Mouse (Mus musculus) spleen, adult 2 months (tissue): ENCODE results near the gene Asb15. TPM values are rescaled to one million over a fixed set of nuclear protein-coding genes. Genes with fewer than 3 reads are reported as not detected.

Experiments
- DNase-seq, 2 experiments: peaks; one replicate each; pipeline versions ENCODE4 v3.0.0 to v3.0.0-alpha.2; 2012 to 2021; ENCODE audit warnings: low spot score in 2 of 2, low read depth in 1 of 2
- H3K27ac ChIP-seq: fragments of 200-500 bp; 2 replicates; pipeline ENCODE4 v1.5.1; 2012; ENCODE audit warnings: low read length, inconsistent platforms; ENCODE audit not compliant: insufficient read depth
- H3K27me3 ChIP-seq: fragments of 200-500 bp; 2 replicates; pipeline ENCODE4 v1.6.1; 2012; ENCODE audit warnings: mild to moderate bottlenecking, moderate library complexity, low read length, inconsistent platforms; ENCODE audit not compliant: control insufficient read depth, insufficient read depth
- H3K36me3 ChIP-seq: fragments of 200-500 bp; 2 replicates; pipeline ENCODE4 v1.6.1; 2012; ENCODE audit warnings: mild to moderate bottlenecking, low read length, inconsistent platforms; ENCODE audit not compliant: control insufficient read depth, insufficient read depth
- H3K4me1 ChIP-seq: fragments of 200-500 bp; 2 replicates; pipeline ENCODE4 v1.6.1; 2011; ENCODE audit warnings: inconsistent platforms; ENCODE audit not compliant: control insufficient read depth, insufficient read depth, insufficient read length
- H3K4me3 ChIP-seq: fragments of 200-500 bp; 2 replicates; pipeline ENCODE4 v1.5.1; 2011; ENCODE audit warnings: mild to moderate bottlenecking, inconsistent platforms; ENCODE audit not compliant: insufficient read depth, insufficient read length; ENCODE audit errors: extremely low read depth
- CTCF ChIP-seq: fragments of 200-500 bp; IDR thresholded peaks from 2 replicates; pipeline ENCODE4 v1.5.1; 2011; ENCODE audit warnings: mild to moderate bottlenecking, inconsistent platforms; ENCODE audit not compliant: insufficient read depth, insufficient read length, insufficient replicate concordance; ENCODE audit errors: extremely low read depth
- POLR2A ChIP-seq: fragments of 200-500 bp; IDR thresholded peaks from 2 replicates; pipeline ENCODE4 v1.6.1; 2011; ENCODE audit warnings: low read depth, low read length, inconsistent platforms
- WGBS: fragments of 180-500 bp; shearing (Covaris S2); methylation state at CpG from one replicate; pipeline ENCODE4 v1.1.7; 2018; 5-methylcytosine and 5-hydroxymethylcytosine counted together
- polyA plus RNA-seq: library from polyadenylated mRNA; depleted of rRNA; stranded (reverse); fragments of >200 nt; gene quantifications from 2 replicates; pipeline ENCODE4 v1.2.3, GENCODE M21; 2012; rRNA removed

Gene Asb15
- polyA plus RNA-seq = 0.01 TPM in 1 of 2 replicates, not detected in the other

DNA sequence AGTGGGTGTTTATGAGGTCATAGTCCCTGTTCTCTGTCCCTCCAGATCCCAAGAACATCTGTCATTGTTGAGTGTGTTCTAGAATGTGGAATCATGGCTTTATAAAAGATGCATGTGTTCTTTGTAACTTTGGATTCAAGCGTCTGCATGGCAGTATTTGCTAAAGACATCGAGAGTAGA, at the start of gene Asb15:
Asb15 (plus strand) TSS at position 81 of the 180 bp plus-strand sequence.
- H3K36me3 ChIP-seq = no peaks in the 10 kb centered on the region
- peaks cover 6% of the 10 kb centered on the region; the same call in 1 of the 2 replicates for H3K4me1 ChIP-seq
- H3K4me3 ChIP-seq = peak within 1 kb of the TSS; percentile 89
- TF ChIP-seq CTCF (no peak), POLR2A (no peak)
- no peak for DNase-seq
- peak within 1 kb of the TSS; percentile 49; the same call in 1 of the 2 replicates for H3K27ac ChIP-seq
- H3K27me3 ChIP-seq = no peaks in the 10 kb centered on the region
- WGBS = 52% methylated on average over 2 of the region's 2 CpGs

DNA sequence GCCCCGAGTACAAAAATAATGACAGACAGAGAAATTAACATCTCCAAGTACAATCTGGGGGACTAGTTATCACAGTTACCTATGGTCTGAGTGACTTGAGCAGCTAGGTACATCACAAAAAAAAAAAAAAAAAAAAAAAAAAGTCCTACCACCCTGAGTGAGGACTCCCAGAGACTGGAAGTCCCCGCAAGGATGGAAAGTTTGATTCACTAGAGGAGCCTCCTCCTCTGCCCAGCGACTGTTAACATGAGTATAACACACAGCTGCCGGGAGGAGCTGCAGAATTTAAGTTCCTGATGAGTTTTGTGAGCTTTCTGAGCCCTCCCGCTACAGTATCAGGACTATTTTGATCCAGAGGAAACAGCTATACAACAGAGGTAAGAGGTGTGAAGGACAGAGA, 41.4 kb upstream of the Asb15 start:
- Histone ChIP-seq H3K4me3 (no peak overlapping the region), H3K36me3 (no peaks in the 10 kb centered on the region), H3K4me1 (no peaks in the 10 kb centered on the region), H3K27me3 (no peaks in the 10 kb centered on the region), H3K27ac (no peak overlapping the region)
- 77% methylated on average over 5 of the region's 5 CpGs for WGBS
- no peak for TF ChIP-seq CTCF
- TF ChIP-seq POLR2A = no peak
- no peak for DNase-seq

DNA sequence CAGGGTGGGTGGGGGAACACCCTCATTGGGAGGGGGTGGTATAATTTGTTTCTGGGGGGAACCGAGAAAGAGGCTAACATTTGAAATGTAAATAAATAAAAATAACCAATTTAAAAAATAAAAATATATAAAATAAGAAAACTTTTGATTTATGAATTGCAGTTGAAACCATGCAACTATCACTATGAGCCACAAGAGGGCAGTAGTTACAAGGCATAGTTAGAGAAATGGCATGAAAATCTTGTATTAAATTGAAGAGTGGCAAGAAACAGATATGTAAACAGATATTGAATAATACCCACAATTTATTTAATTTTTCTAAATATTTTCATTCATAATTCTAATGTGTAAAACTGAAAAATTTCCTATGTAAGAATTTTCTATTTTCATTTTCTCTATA, 37.6 kb upstream of the Asb15 start:
- no peaks in the 10 kb centered on the region for H3K4me1 ChIP-seq
- TF ChIP-seq POLR2A = no peak
- no peak overlapping the region for H3K27ac ChIP-seq
- H3K27me3 ChIP-seq = no peaks in the 10 kb centered on the region
- no peak overlapping the region for H3K4me3 ChIP-seq
- no peaks in the 10 kb centered on the region for H3K36me3 ChIP-seq
- DNase-seq = no peak
- 15% methylated on average over 1 of the region's 1 CpGs for WGBS

DNA sequence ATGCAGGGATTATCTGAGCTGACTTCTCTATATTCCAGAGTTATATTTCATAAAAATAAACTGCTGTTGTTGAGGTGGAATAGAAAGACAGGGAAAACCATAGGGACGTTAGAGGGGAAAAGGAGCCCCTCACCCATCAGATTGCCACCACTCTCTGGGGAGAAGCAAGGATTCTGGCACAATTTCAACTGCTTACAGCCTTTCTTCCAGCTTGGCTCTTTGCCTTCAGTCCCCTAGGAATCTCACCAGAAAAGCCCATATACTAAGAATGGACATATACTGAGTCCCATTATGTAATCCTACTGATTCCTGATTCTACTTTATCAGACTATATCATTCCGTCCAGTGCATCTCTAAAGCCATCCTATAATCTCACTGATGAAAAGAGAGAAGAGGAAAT, 23.8 kb upstream of the Asb15 start:
- Histone ChIP-seq H3K27me3 (no peaks in the 10 kb centered on the region), H3K4me1 (no peaks in the 10 kb centered on the region), H3K4me3 (no peak overlapping the region), H3K36me3 (no peaks in the 10 kb centered on the region), H3K27ac (no peak overlapping the region)
- no peak for TF ChIP-seq POLR2A
- WGBS = 77% methylated on average over 2 of the region's 2 CpGs
- DNase-seq = no peak

DNA sequence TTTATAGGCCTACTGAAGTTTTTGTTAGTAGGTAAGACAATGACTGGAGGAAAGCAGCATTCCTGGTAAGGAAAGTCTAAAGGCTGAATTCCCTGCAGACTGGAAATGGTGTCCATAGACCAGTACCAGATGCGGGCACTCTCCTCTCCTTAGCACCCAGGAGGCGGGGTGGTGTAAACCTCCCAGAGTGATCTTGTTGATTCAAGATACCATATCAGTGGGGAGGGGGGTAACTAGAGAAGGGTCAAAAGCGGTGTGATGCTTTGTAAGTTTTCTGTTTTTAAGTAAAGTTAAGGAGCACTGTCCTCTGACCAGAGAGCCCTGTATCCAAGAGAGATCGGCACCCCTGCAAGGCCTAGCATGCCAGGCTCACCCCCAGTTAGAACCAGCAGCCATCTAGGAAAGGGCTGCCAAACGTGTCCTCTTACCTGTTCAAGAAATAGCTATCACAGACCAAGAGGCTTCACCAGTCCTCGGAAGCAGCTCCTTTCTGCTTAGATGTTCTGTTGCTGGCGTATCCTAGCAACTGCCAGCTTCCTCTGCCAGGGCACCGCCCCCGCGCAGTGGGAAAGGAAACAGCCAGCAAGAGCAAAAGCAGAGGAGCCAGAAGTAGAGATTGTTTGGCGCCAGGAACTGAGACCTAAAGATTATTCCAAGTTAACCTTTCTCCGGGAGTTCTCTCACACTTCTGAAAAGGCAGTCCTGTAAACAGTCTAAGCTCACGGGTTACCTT, 13.2 kb upstream of the Asb15 start, which contains the start of gene Iqub:
Iqub (minus strand) TSS at position 516 of the 733 bp plus-strand sequence.
- Histone ChIP-seq H3K4me3 (no peak within 1 kb of the TSS), H3K36me3 (peaks cover 5% of the 10 kb centered on the region), H3K27me3 (no peaks in the 10 kb centered on the region), H3K27ac (no peak within 1 kb of the TSS), H3K4me1 (peaks cover 4% of the 10 kb centered on the region; the same call in 1 of the 2 replicates)
- WGBS = 26% methylated on average over 13 of the region's 13 CpGs
- TF ChIP-seq POLR2A (no peak), CTCF (no peak)
- peak in 1 of 2 experiments; percentile 15 for DNase-seq

DNA sequence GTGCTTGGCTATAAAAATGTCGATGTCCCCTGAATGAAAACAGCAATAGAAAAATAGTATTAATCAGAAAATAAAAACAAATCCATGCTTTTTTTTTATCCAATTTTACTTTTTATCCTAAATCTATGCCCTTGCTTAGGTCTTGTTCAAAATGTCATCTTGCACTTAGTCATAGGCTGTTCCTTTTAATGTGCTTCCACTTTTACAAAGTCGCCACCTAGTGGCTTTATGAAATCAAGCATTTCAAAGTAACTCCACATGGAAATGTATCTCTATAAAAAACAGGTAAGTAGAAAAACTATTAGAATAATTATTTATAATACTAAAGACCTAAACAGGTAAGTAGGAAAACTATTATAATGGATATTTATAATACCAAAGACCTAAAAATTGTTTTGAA, 11.7 kb upstream of the Asb15 start:
- TF ChIP-seq CTCF (no peak), POLR2A (no peak)
- Histone ChIP-seq H3K36me3 (peaks cover 7% of the 10 kb centered on the region), H3K4me1 (peaks cover 4% of the 10 kb centered on the region; the same call in 1 of the 2 replicates), H3K27ac (no peak overlapping the region), H3K27me3 (no peaks in the 10 kb centered on the region), H3K4me3 (no peak overlapping the region)
- WGBS = 42% methylated on average over 2 of the region's 2 CpGs
- no peak for DNase-seq

DNA sequence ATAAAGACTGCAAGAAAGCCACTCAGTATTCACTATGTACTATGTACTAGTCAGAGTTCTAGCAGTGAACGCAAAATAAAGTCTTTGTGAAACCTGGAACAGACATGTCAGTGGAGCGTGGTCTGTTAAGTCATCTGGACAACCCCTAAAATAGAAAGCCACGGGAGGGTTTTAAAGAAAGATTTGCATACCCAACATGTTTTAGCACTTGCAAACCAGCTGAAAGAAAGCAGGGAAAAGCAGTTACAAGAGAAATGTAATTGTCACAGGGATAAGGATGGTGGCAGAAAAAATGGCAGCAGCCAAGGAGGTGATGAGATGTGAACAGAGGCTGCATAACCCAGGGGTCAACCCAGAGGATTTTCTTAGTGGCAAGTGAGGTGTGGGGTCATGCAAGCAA, 2.2 kb upstream of the Asb15 start:
- H3K4me3 ChIP-seq = no peak overlapping the region
- TF ChIP-seq POLR2A = no peak
- TF ChIP-seq CTCF = no peak
- no peaks in the 10 kb centered on the region for H3K27me3 ChIP-seq
- H3K27ac ChIP-seq = no peak overlapping the region
- 42% methylated on average over 3 of the region's 3 CpGs for WGBS
- H3K4me1 ChIP-seq = peaks cover 6% of the 10 kb centered on the region; the same call in 1 of the 2 replicates
- no peak for DNase-seq
- H3K36me3 ChIP-seq = peaks cover 6% of the 10 kb centered on the region
